Mouse (Mus musculus) embryo, embryonic 10 days (tissue): ENCODE results near the gene Ptpra.

Source experiments
- DNase-seq: peaks from one replicate; pipeline ENCODE4 v3.0.0-alpha.2; 2015; ENCODE audit warnings: low spot score

The Ptpra gene

GRCm38 (mm10) chr2:130598399-130598798, 148.3 kb downstream of the Ptpra start:
- DNase-seq = no peak

- no peak for DNase-seq
These were observed 152.1 kb downstream of the Ptpra start for GRCm38 (mm10) chr2:130602195-130602594.
